Mouse (Mus musculus) neural tube, embryonic 14.5 days (tissue): Measurements from ENCODE around the gene Zyx. TPM values are rescaled to one million over a fixed set of nuclear protein-coding genes. Genes with fewer than 3 reads are reported as not detected.
A peak's percentile ranks its signal among the peaks of the same experiment; 100 is the strongest.

Experiments used
- ATAC-seq: fragments of 200-750 bp; cut with Nextera tagmentation; 2 replicates; pipeline ENCODE4 v1.8.0; 2017; ENCODE audit warnings: low read depth, mild to moderate bottlenecking, moderate TSS enrichment, moderate library complexity
- H3K27ac ChIP-seq: fragments of 300-500 bp; sonication (generic); 2 replicates; pipeline ENCODE4 v1.5.1; 2014; ENCODE audit warnings: low read depth, mild to moderate bottlenecking, control low read depth, low read length, moderate library complexity, mixed read lengths
- H3K27me3 ChIP-seq: fragments of 300-500 bp; sonication (generic); 2 replicates; pipeline ENCODE4 v1.6.1; 2014; ENCODE audit warnings: low read length; ENCODE audit not compliant: control insufficient read depth, insufficient read depth
- H3K36me3 ChIP-seq: fragments of 300-500 bp; sonication (generic); 2 replicates; pipeline ENCODE4 v1.6.1; 2014; ENCODE audit warnings: low read length, mixed read lengths; ENCODE audit not compliant: control insufficient read depth, insufficient read depth
- H3K4me1 ChIP-seq: fragments of 300-500 bp; sonication (generic); 2 replicates; pipeline ENCODE4 v1.6.1; 2014; ENCODE audit warnings: low read length; ENCODE audit not compliant: control insufficient read depth, insufficient read depth
- H3K4me2 ChIP-seq: fragments of 300-500 bp; sonication (generic); 2 replicates; pipeline ENCODE4 v1.6.1; 2014; ENCODE audit warnings: mild to moderate bottlenecking, low read depth, low read length, control low read depth
- H3K4me3 ChIP-seq: fragments of 300-500 bp; sonication (generic); 2 replicates; pipeline ENCODE4 v1.5.1; 2014; ENCODE audit warnings: low read depth, low read length, control low read depth, mixed read lengths
- H3K9ac ChIP-seq: fragments of 300-500 bp; sonication (generic); replicated peaks from 2 replicates; pipeline ENCODE4 v1.6.1; 2014; ENCODE audit warnings: low read depth, mild to moderate bottlenecking, control low read depth, low read length, mixed read lengths
- H3K9me3 ChIP-seq: fragments of 300-500 bp; sonication (generic); 2 replicates; pipeline ENCODE4 v1.6.1; 2016; ENCODE audit warnings: low read length; ENCODE audit not compliant: control insufficient read depth
- WGBS: fragments of 180-500 bp; shearing (Covaris S2); extraction: QIAGEN DNeasy Blood & Tissue Kit; methylation state at CpG from one replicate; pipeline ENCODE4 v1.1.7; 2014; 5-methylcytosine and 5-hydroxymethylcytosine counted together
- polyA plus RNA-seq: library from polyadenylated mRNA; unstranded; fragments of >200 nt; fragmentation: Nextera tagmentation; extraction: Ambion mirVana; gene quantifications from 2 replicates; pipeline ENCODE4 v1.2.1, GENCODE M21; 2014

Zyx gene
- polyA plus RNA-seq, 1 experiment from 2014 or later: 52.7 TPM

- H3K36me3 ChIP-seq: no peaks in the 10 kb centered on the region
- H3K9me3 ChIP-seq: no peaks in the 10 kb centered on the region
- no peak overlapping the region for H3K9ac ChIP-seq
- 5% methylated on average over 3 of the region's 3 CpGs for WGBS
- H3K4me3 ChIP-seq: no peak overlapping the region
- no peak overlapping the region for H3K4me2 ChIP-seq
- 0 out of 2 replicates have a peak, but pooled peaks cover 4% of the 10 kb centered on the region for H3K4me1 ChIP-seq
- no peak overlapping the region for H3K27ac ChIP-seq
- H3K27me3 ChIP-seq: 0 out of 2 replicates have a peak, but pooled peaks cover 5% of the 10 kb centered on the region
- ATAC-seq: peak; percentile 33; the same call in 1 of the 2 replicates
These were observed 22.6 kb downstream of the Zyx start for GRCm38 (mm10) chr6:42372001-42372400.

DNA sequence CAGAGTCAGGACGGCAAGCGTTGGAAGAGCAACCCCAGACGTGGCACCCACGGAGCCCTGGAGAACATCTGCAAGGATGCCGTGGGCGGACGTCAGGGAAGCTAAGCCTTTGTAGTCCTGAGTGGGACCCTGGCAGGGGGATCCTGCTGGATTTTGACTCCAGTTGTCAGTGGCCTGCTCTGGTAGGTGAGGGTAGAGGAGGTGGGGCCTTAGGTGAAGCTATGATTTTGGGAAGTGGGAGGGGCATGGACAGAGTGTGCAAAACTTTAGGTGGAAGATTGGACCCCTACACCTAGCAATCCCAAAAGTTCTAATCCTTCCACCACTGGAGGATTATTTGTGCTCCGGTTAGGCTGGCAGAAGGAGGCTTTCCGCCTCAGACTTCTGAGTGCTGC is 23.0 kb downstream of the Zyx start:
- H3K9me3 ChIP-seq: no peaks in the 10 kb centered on the region
- no peak overlapping the region for H3K27ac ChIP-seq
- H3K4me2 ChIP-seq: no peak overlapping the region; the same call in 1 of the 2 replicates
- 0 out of 2 replicates have a peak, but pooled peaks cover 5% of the 10 kb centered on the region for H3K27me3 ChIP-seq
- H3K4me1 ChIP-seq: 0 out of 2 replicates have a peak, but pooled peaks cover 4% of the 10 kb centered on the region
- no peak overlapping the region for H3K9ac ChIP-seq
- 14% methylated on average over 9 of the region's 9 CpGs for WGBS
- no peak for ATAC-seq
- no peaks in the 10 kb centered on the region for H3K36me3 ChIP-seq
- no peak overlapping the region for H3K4me3 ChIP-seq

DNA sequence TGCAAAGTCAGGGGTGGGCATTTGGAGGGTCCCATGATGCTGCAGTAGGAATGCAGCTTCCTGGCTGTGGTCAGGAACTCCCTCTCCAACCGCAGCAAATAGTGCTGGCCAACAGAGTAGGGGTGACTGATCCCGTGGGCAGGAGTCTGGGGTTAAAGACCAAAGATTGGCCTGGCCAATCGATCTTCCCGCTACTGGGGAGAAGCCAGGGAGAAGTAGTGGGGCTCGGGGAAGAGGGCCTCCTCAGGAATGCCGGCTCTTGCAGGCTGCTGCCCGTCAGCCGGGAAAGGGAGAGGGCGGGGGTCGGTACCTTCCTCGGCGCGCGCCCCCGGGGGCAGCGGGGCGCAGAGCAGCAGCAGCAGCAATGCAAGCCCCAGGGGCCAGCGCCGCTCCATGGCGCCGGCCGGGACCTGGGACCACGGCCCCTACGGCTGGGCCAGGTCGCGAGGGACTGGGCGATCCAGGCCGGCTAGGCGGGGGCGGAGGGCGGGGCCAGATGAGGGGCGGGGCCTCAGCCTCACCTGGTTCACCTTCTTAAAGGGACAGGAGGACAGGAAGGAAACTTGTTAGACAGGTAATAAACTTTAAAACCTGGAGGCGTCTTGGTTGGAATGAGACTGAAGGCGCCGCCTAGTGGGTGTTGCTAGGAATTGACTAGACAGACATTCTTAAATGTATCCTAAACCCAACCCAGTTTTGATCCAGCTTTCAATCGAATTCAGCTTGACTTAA is 23.6 kb downstream of the Zyx start, which contains the start of gene Epha1:
Epha1 (minus strand) TSS at position 453 of the 732 bp plus-strand sequence.
- Histone ChIP-seq H3K9ac (peak within 1 kb of the TSS; percentile 47; the same call in 1 of the 2 replicates), H3K9me3 (no peaks in the 10 kb centered on the region), H3K36me3 (no peaks in the 10 kb centered on the region), H3K4me1 (0 out of 2 replicates have a peak, but pooled peaks cover 4% of the 10 kb centered on the region), H3K4me3 (peak within 1 kb of the TSS; percentile 39), H3K27me3 (0 out of 2 replicates have a peak, but pooled peaks cover 5% of the 10 kb centered on the region), H3K27ac (no peak within 1 kb of the TSS), H3K4me2 (peak within 1 kb of the TSS; percentile 96)
- 0% methylated on average over 36 of the region's 36 CpGs for WGBS
- ATAC-seq: peak; percentile 62

DNA sequence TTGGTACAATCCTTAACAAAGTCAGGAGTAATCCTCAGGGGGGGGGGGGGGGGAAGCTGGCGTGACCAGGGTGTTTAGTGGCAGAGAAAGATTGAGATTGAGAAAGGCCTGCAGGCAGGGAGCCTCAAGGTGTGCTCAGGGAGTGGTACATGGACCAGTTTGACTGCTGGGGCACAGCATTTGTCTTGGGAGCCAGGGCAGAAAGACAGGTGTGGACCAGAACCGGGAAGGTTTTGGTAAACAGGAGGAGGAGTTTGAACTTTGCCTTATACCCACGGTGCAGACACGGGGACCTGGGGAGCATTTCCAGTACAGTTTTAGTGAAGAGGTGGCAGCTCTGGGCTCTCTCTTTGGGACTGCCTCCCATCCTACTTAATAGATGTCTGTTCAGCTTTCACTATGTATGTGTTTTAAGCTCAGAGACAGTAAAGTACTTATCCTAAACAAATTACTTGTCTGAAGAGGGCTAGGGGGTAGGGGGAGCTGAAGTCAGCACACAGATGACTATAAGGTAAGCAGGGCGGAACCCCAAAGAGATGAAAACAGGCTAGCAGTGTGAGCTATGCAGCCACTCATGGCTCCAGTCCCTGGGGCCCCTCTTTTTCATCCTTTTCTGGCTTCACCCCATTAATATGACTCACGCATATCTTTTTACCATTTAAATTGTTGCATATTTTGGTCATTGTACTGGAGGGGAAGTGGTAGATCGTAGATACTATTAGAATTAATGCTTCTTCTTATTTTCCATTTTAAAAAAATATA is 24.4 kb downstream of the Zyx start:
- H3K4me1 ChIP-seq: 0 out of 2 replicates have a peak, but pooled peaks cover 4% of the 10 kb centered on the region
- 0 out of 2 replicates have a peak, but pooled peaks have one; percentile 8 for ATAC-seq

GRCm38 (mm10) chr6:42374701-42375100 is 25.3 kb downstream of the Zyx start:
- WGBS: 83% methylated on average over 4 of the region's 4 CpGs
- no peak for ATAC-seq
- Histone ChIP-seq H3K9me3 (no peaks in the 10 kb centered on the region), H3K27ac (no peak overlapping the region), H3K4me1 (0 out of 2 replicates have a peak, but pooled peaks cover 4% of the 10 kb centered on the region), H3K4me2 (no peak overlapping the region), H3K27me3 (0 out of 2 replicates have a peak, but pooled peaks cover 5% of the 10 kb centered on the region), H3K36me3 (no peaks in the 10 kb centered on the region), H3K4me3 (no peak overlapping the region), H3K9ac (no peak overlapping the region)

More for the DNA sequence above, 24.4 kb downstream of the Zyx start:
- H3K4me3 ChIP-seq: no peak overlapping the region
- H3K36me3 ChIP-seq: no peaks in the 10 kb centered on the region
- WGBS: 43% methylated on average over 7 of the region's 7 CpGs
- no peak overlapping the region for H3K9ac ChIP-seq
- no peak overlapping the region for H3K27ac ChIP-seq
- peak overlapping the region; percentile 96 for H3K4me2 ChIP-seq
- 0 out of 2 replicates have a peak, but pooled peaks cover 5% of the 10 kb centered on the region for H3K27me3 ChIP-seq
- H3K9me3 ChIP-seq: no peaks in the 10 kb centered on the region

- Histone ChIP-seq H3K4me3 (no peak overlapping the region), H3K4me1 (0 out of 2 replicates have a peak, but pooled peaks cover 4% of the 10 kb centered on the region), H3K9ac (no peak overlapping the region), H3K9me3 (no peaks in the 10 kb centered on the region), H3K4me2 (no peak overlapping the region), H3K27me3 (0 out of 2 replicates have a peak, but pooled peaks cover 5% of the 10 kb centered on the region), H3K27ac (no peak overlapping the region), H3K36me3 (no peaks in the 10 kb centered on the region)
- 85% methylated on average over 2 of the region's 2 CpGs for WGBS
- ATAC-seq: no peak
These were observed 25.7 kb downstream of the Zyx start for GRCm38 (mm10) chr6:42375131-42375530.

DNA sequence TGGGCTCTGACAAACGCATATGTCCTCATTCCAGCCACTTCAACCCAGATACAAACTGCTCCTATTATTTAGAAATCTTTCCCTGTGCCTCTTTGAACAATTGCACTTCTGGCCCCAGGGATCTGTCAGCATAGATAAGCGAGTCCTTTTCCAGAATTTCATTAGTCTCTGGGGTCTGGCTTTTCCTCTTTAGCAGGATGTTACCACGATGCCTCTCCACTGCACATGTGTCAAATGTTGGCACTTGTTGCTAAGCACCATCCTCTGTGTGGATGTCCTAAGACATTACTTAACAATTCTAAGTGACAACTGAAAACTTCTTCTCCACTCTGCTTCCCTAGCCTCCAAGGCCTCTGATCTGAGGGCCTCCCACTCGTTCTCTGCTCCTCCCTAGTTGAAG is 26.6 kb downstream of the Zyx start:
- no peaks in the 10 kb centered on the region for H3K9me3 ChIP-seq
- no peak for ATAC-seq

GRCm38 (mm10) chr6:42376504-42377019 is 27.1 kb downstream of the Zyx start:
- no peak overlapping the region for H3K9ac ChIP-seq
- no peak overlapping the region for H3K4me2 ChIP-seq
- WGBS: 81% methylated on average over 6 of the region's 6 CpGs
- H3K4me1 ChIP-seq: 0 out of 2 replicates have a peak, but pooled peaks cover 4% of the 10 kb centered on the region
- no peak overlapping the region for H3K4me3 ChIP-seq
- no peak overlapping the region for H3K27ac ChIP-seq
- H3K27me3 ChIP-seq: 0 out of 2 replicates have a peak, but pooled peaks cover 5% of the 10 kb centered on the region
- H3K9me3 ChIP-seq: no peaks in the 10 kb centered on the region
- no peaks in the 10 kb centered on the region for H3K36me3 ChIP-seq
- no peak for ATAC-seq

More for the DNA sequence above, 26.6 kb downstream of the Zyx start:
- no peaks in the 10 kb centered on the region for H3K36me3 ChIP-seq
- H3K27ac ChIP-seq: no peak overlapping the region
- H3K4me2 ChIP-seq: no peak overlapping the region
- H3K4me1 ChIP-seq: 0 out of 2 replicates have a peak, but pooled peaks cover 4% of the 10 kb centered on the region
- H3K27me3 ChIP-seq: 0 out of 2 replicates have a peak, but pooled peaks cover 5% of the 10 kb centered on the region
- no peak overlapping the region for H3K4me3 ChIP-seq
- WGBS: 46% methylated on average over 4 of the region's 4 CpGs
- no peak overlapping the region for H3K9ac ChIP-seq
